Mouse (Mus musculus) ES-Bruce4 (cell line): Measurements from ENCODE around the gene Fastkd5.

Source experiments
- CTCF ChIP-seq: IDR thresholded peaks from one replicate; pipeline ENCODE4 v1.8.1; 2011; ENCODE audit warnings: low read depth, low read length
- EP300 ChIP-seq: IDR thresholded peaks from 2 replicates; pipeline ENCODE4 v1.6.1; 2011; ENCODE audit warnings: low read depth, low read length; ENCODE audit not compliant: insufficient read depth
- POLR2A ChIP-seq: IDR thresholded peaks from one replicate; pipeline ENCODE4 v1.8.1; 2011; ENCODE audit warnings: low read length; ENCODE audit not compliant: insufficient read depth

DNA sequence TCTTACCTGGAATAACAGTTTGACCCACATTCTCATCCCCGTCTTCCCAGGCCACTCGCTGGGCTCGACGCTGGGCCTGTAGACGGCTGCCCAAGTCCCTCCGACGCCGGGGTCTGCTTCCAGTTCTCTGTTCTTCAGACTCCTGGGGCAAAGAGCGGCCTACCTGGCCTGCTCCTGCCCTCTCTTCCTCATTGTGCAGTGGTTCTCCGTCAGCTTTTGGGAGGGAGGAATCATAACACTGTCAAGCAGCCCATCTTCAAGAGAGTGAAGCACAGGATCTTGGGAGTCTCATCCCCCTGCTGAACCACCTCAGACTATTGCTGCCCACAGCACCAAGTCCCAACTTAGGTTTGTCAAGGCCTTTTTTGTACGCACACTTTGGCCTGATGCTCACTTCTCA lies 33.5 kb upstream of the Fastkd5 start:
- TF ChIP-seq CTCF (no peak), POLR2A (no peak), EP300 (no peak)
